Mouse (Mus musculus): Measurements from ENCODE around the gene Hist4h4.

GRCm38 (mm10) chr6:136813117-136813516, 8.9 kb upstream of the Hist4h4 start:
- TF ChIP-seq CTCF (IDR thresholded peaks at IDR 0.05; ENCODE audit: extremely low read depth, insufficient read length, insufficient replicate concordance, low read depth, low read length) (no peak), POLR2A (IDR thresholded peaks at IDR 0.05; ENCODE audit: low read depth, low read length) (no peak)
